Mouse (Mus musculus) embryonic facial prominence, embryonic 10.5 days (tissue): Measurements from ENCODE around the gene Ints12. TPM values are rescaled to one million over a fixed set of nuclear protein-coding genes. Genes with fewer than 3 reads are reported as not detected.

Experiments
- DNase-seq: peaks from one replicate; pipeline ENCODE4 v3.0.0-alpha.2; 2017; ENCODE audit warnings: low spot score
- H3K27ac ChIP-seq: fragments of 300-500 bp; sonication (generic); replicated peaks from 2 replicates; pipeline ENCODE4 v1.5.1; 2016; ENCODE audit warnings: mild to moderate bottlenecking
- H3K27me3 ChIP-seq: fragments of 300-500 bp; sonication (generic); replicated peaks from 2 replicates; pipeline ENCODE4 v1.6.1; 2016; ENCODE audit warnings: low read depth, mild to moderate bottlenecking; ENCODE audit not compliant: poor library complexity, severe bottlenecking
- H3K36me3 ChIP-seq: fragments of 300-500 bp; sonication (generic); replicated peaks from 2 replicates; pipeline ENCODE4 v1.6.1; 2016; ENCODE audit warnings: mild to moderate bottlenecking, moderate library complexity
- H3K4me1 ChIP-seq: fragments of 300-500 bp; sonication (generic); 2 replicates; pipeline ENCODE4 v1.6.1; 2016
- H3K4me3 ChIP-seq: fragments of 300-500 bp; sonication (generic); 2 replicates; pipeline ENCODE4 v1.5.1; 2016; ENCODE audit warnings: mild to moderate bottlenecking, moderate library complexity
- H3K9me3 ChIP-seq: fragments of 300-500 bp; sonication (generic); 2 replicates; pipeline ENCODE4 v1.6.1; 2016; ENCODE audit warnings: mild to moderate bottlenecking
- WGBS: fragments of 180-500 bp; shearing (Covaris S2); methylation state at CpG from one replicate; pipeline ENCODE4 v1.1.7; 2016; 5-methylcytosine and 5-hydroxymethylcytosine counted together
- polyA plus RNA-seq: library from polyadenylated mRNA; unstranded; fragments of >200 nt; fragmentation: Nextera tagmentation; extraction: Ambion mirVana; gene quantifications from 2 replicates; pipeline ENCODE4 v1.2.1, GENCODE M21; 2016

Ints12 gene
- 22.5 and 24.0 TPM in 2 replicates for polyA plus RNA-seq

GRCm38 (mm10) chr3:133091664-133092273, at the start of gene Ints12, which contains the start of gene Gstcd:
Gene Ints12, plus strand, starts transcription at chr3:133091840.
Gene Gstcd, minus strand, starts transcription at chr3:133092033.
- WGBS: under 1% methylated on average over 53 of the region's 53 CpGs
- Histone ChIP-seq H3K27me3 (no peaks in the 10 kb centered on the region), H3K4me1 (peaks cover 21% of the 10 kb centered on the region), H3K9me3 (no peaks in the 10 kb centered on the region), H3K27ac (peak within 1 kb of the TSS; percentile 94), H3K36me3 (peaks cover 10% of the 10 kb centered on the region), H3K4me3 (peak within 1 kb of the TSS; percentile 89)
- peak; percentile 93 for DNase-seq

- Histone ChIP-seq H3K4me3 (no peak overlapping the region), H3K9me3 (no peaks in the 10 kb centered on the region), H3K27me3 (no peaks in the 10 kb centered on the region), H3K27ac (no peak overlapping the region), H3K36me3 (peaks cover 27% of the 10 kb centered on the region), H3K4me1 (no peaks in the 10 kb centered on the region)
- no peak for DNase-seq
- WGBS: 82% methylated on average over 2 of the region's 2 CpGs
Observed at GRCm38 (mm10) chr3:133052068-133052467, 39.6 kb upstream of the Ints12 start.

GRCm38 (mm10) chr3:133075560-133075959, 16.1 kb upstream of the Ints12 start:
- no peak overlapping the region for H3K4me3 ChIP-seq
- no peaks in the 10 kb centered on the region for H3K27me3 ChIP-seq
- WGBS: 92% methylated on average over 10 of the region's 10 CpGs
- H3K27ac ChIP-seq: no peak overlapping the region
- H3K36me3 ChIP-seq: peaks cover 42% of the 10 kb centered on the region
- H3K9me3 ChIP-seq: no peaks in the 10 kb centered on the region
- DNase-seq: no peak
- H3K4me1 ChIP-seq: no peaks in the 10 kb centered on the region

GRCm38 (mm10) chr3:133082736-133083135, 8.9 kb upstream of the Ints12 start:
- DNase-seq: no peak
- H3K4me3 ChIP-seq: no peak overlapping the region

GRCm38 (mm10) chr3:133085858-133086257, 5.8 kb upstream of the Ints12 start:
- Histone ChIP-seq H3K36me3 (peaks cover 37% of the 10 kb centered on the region), H3K4me3 (no peak overlapping the region), H3K9me3 (no peaks in the 10 kb centered on the region), H3K27ac (no peak overlapping the region), H3K4me1 (peaks cover 12% of the 10 kb centered on the region), H3K27me3 (no peaks in the 10 kb centered on the region)
- WGBS: 76% methylated on average over 3 of the region's 3 CpGs
- DNase-seq: no peak

More at GRCm38 (mm10) chr3:133082736-133083135, 8.9 kb upstream of the Ints12 start:
- H3K9me3 ChIP-seq: no peaks in the 10 kb centered on the region
- H3K27ac ChIP-seq: no peak overlapping the region
- 90% methylated on average over 5 of the region's 5 CpGs for WGBS
- no peaks in the 10 kb centered on the region for H3K27me3 ChIP-seq
- H3K36me3 ChIP-seq: peaks cover 52% of the 10 kb centered on the region
- H3K4me1 ChIP-seq: no peaks in the 10 kb centered on the region

GRCm38 (mm10) chr3:133090247-133091120, 1.2 kb upstream of the Ints12 start:
- no peaks in the 10 kb centered on the region for H3K27me3 ChIP-seq
- peak overlapping the region; percentile 89 for H3K4me3 ChIP-seq
- peak overlapping the region; percentile 94 for H3K27ac ChIP-seq
- no peaks in the 10 kb centered on the region for H3K9me3 ChIP-seq
- no peaks in the 10 kb centered on the region for H3K36me3 ChIP-seq
- 10% methylated on average over 11 of the region's 11 CpGs for WGBS
- peaks cover 21% of the 10 kb centered on the region for H3K4me1 ChIP-seq
- DNase-seq: peak; percentile 16

- peak overlapping the region; percentile 89 for H3K4me3 ChIP-seq
- no peaks in the 10 kb centered on the region for H3K9me3 ChIP-seq
- peaks cover 5% of the 10 kb centered on the region; the same call in 1 of the 2 replicates for H3K36me3 ChIP-seq
- under 1% methylated on average over 44 of the region's 44 CpGs for WGBS
- no peaks in the 10 kb centered on the region for H3K27me3 ChIP-seq
- H3K4me1 ChIP-seq: peaks cover 21% of the 10 kb centered on the region
- no peak for DNase-seq
- peak overlapping the region; percentile 94 for H3K27ac ChIP-seq
Observed at GRCm38 (mm10) chr3:133091121-133091663, 448 bp upstream of the Ints12 start.

- Histone ChIP-seq H3K27me3 (no peaks in the 10 kb centered on the region), H3K4me3 (peak overlapping the region; percentile 89), H3K4me1 (peaks cover 21% of the 10 kb centered on the region), H3K36me3 (peaks cover 15% of the 10 kb centered on the region), H3K9me3 (no peaks in the 10 kb centered on the region), H3K27ac (peak overlapping the region; percentile 94)
- no peak for DNase-seq
- WGBS: 1% methylated on average over 7 of the region's 7 CpGs
Observed at GRCm38 (mm10) chr3:133092274-133092853, 724 bp downstream of the Ints12 start.

- Histone ChIP-seq H3K27ac (peak overlapping the region; percentile 94; the same call in 1 of the 2 replicates), H3K4me1 (peaks cover 21% of the 10 kb centered on the region), H3K9me3 (no peaks in the 10 kb centered on the region), H3K4me3 (peak overlapping the region; percentile 89), H3K27me3 (no peaks in the 10 kb centered on the region), H3K36me3 (peaks cover 21% of the 10 kb centered on the region)
- 85% methylated on average over 1 of the region's 1 CpGs for WGBS
- DNase-seq: no peak
Observed at GRCm38 (mm10) chr3:133092936-133093335, 1.3 kb downstream of the Ints12 start.

GRCm38 (mm10) chr3:133094305-133094704, 2.7 kb downstream of the Ints12 start:
- Histone ChIP-seq H3K4me3 (no peak overlapping the region), H3K27ac (no peak overlapping the region), H3K9me3 (no peaks in the 10 kb centered on the region), H3K27me3 (no peaks in the 10 kb centered on the region), H3K4me1 (peaks cover 17% of the 10 kb centered on the region), H3K36me3 (peaks cover 35% of the 10 kb centered on the region)
- no peak for DNase-seq
- 77% methylated on average over 1 of the region's 1 CpGs for WGBS

GRCm38 (mm10) chr3:133097936-133098335, 6.3 kb downstream of the Ints12 start:
- no peaks in the 10 kb centered on the region for H3K27me3 ChIP-seq
- H3K36me3 ChIP-seq: peaks cover 69% of the 10 kb centered on the region
- no peak overlapping the region for H3K27ac ChIP-seq
- DNase-seq: no peak
- no peak overlapping the region for H3K4me3 ChIP-seq
- peaks cover 5% of the 10 kb centered on the region for H3K4me1 ChIP-seq
- no peaks in the 10 kb centered on the region for H3K9me3 ChIP-seq
- 94% methylated on average over 6 of the region's 6 CpGs for WGBS

- no peaks in the 10 kb centered on the region for H3K9me3 ChIP-seq
- H3K4me3 ChIP-seq: no peak overlapping the region
- H3K27ac ChIP-seq: no peak overlapping the region
- peaks cover 72% of the 10 kb centered on the region for H3K36me3 ChIP-seq
- 0 out of 2 replicates have a peak, but pooled peaks cover 2% of the 10 kb centered on the region for H3K4me1 ChIP-seq
- H3K27me3 ChIP-seq: no peaks in the 10 kb centered on the region
- WGBS: 92% methylated on average over 4 of the region's 4 CpGs
- DNase-seq: no peak
Observed at GRCm38 (mm10) chr3:133098336-133098735, 6.7 kb downstream of the Ints12 start.
